Mouse (Mus musculus): ENCODE results near the gene Brca1. TPM values are rescaled to one million over a fixed set of nuclear protein-coding genes. Genes with fewer than 3 reads are reported as not detected.
"Not testable (repeated sequence)": the region's sequence is repeated elsewhere in the genome, so short reads cannot be mapped to it uniquely, and the experiment has no call there.

Gene Brca1
- polyA plus RNA-seq, 1 experiment = 10.2 TPM

DNA sequence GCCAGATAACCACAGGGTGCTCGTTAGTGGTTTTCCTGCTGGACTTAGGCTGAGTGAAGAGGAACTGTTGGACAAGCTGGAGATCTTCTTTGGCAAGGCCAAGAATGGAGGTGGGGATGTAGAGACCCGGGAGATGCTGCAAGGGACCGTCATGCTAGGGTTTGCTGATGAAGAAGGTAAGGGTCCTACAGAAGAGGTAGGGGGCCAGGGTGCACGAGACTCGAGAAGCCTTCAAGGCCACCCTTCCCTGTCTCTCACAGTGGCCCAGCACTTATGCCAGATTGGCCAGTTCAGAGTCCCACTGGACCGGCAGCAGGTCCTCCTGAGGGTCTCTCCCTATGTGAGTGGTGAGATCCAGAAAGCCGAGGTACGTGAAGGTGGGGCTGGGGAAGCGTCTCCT is 94.1 kb downstream of the Brca1 start:
- Histone ChIP-seq H3K27ac (ENCODE audit: control insufficient read depth, insufficient read depth, low read depth, low read length, poor library complexity) (no peak overlapping the region), H3K4me3 (replicated peaks; ENCODE audit: control insufficient read depth, low read depth, low read length) (no peak overlapping the region), H3K4me1 (ENCODE audit: control insufficient read depth, insufficient read depth, low read length) (no peaks in the 10 kb centered on the region)
- WGBS = 75% methylated on average over 9 of the region's 9 CpGs
- TF ChIP-seq CTCF (IDR thresholded peaks at IDR 0.05; ENCODE audit: control insufficient read depth, insufficient read depth, low read length) (no peak), POLR2A (IDR thresholded peaks at IDR 0.05; ENCODE audit: borderline replicate concordance, control insufficient read depth, low read depth, low read length) (no peak)

DNA sequence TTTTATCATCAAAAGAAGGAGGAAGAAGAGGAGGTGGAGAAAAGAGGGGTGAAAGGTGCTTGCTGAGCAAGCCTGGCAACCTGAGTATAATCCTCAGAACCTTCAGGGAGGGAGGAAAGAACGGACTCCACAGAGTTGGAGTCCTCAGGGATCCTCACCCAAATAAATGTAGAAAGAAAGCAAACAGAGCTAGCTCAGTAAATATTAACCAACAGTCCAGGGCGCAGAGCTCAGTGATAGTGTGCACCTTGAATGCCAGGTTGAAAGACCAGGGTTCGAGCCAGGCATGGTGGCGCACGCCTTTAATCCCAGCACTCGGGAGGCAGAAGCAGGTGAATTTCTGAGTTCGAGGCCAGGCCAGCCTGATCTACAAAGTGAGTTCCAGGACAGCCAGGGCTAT is 96.1 kb downstream of the Brca1 start:
- H3K27ac ChIP-seq (ENCODE audit: control insufficient read depth, insufficient read depth, low read depth, low read length, poor library complexity) = no peak overlapping the region
- H3K4me1 ChIP-seq (ENCODE audit: control insufficient read depth, insufficient read depth, low read length) = no peaks in the 10 kb centered on the region; the same call in 1 of the 2 replicates
- H3K4me3 ChIP-seq (replicated peaks; ENCODE audit: control insufficient read depth, low read depth, low read length) = no peak overlapping the region
- WGBS = 89% methylated on average over 7 of the region's 7 CpGs
- TF ChIP-seq CTCF (IDR thresholded peaks at IDR 0.05; ENCODE audit: control insufficient read depth, insufficient read depth, low read length) = no peak
- no peak for TF ChIP-seq POLR2A (IDR thresholded peaks at IDR 0.05; ENCODE audit: borderline replicate concordance, control insufficient read depth, low read depth, low read length)

DNA sequence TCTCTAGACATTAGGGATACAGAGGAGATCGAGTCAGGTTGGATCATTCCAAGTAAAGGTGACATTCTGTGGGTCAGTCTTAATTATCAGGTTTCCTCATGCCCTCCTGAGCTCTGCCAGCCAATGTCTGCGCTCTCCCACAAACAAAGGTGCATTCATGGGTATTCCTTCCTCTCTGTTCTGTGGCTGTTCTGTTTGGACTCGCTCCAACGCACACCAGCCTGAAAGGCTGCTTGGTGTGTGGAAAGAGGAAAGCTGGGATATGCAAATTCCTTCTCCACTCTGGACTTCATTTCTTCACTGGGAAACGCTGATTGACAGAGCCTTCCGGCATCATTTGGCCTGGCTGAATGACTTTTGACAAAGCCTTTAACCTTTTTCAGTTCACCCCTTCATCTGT is 97.1 kb downstream of the Brca1 start:
- Histone ChIP-seq H3K27ac (ENCODE audit: control insufficient read depth, insufficient read depth, low read depth, low read length, poor library complexity) (no peak overlapping the region), H3K4me3 (replicated peaks; ENCODE audit: control insufficient read depth, low read depth, low read length) (no peak overlapping the region), H3K4me1 (ENCODE audit: control insufficient read depth, insufficient read depth, low read length) (no peaks in the 10 kb centered on the region; the same call in 1 of the 2 replicates)
- TF ChIP-seq CTCF (IDR thresholded peaks at IDR 0.05; ENCODE audit: control insufficient read depth, insufficient read depth, low read length) (no peak), POLR2A (IDR thresholded peaks at IDR 0.05; ENCODE audit: borderline replicate concordance, control insufficient read depth, low read depth, low read length) (no peak)
- WGBS = 90% methylated on average over 6 of the region's 6 CpGs

DNA sequence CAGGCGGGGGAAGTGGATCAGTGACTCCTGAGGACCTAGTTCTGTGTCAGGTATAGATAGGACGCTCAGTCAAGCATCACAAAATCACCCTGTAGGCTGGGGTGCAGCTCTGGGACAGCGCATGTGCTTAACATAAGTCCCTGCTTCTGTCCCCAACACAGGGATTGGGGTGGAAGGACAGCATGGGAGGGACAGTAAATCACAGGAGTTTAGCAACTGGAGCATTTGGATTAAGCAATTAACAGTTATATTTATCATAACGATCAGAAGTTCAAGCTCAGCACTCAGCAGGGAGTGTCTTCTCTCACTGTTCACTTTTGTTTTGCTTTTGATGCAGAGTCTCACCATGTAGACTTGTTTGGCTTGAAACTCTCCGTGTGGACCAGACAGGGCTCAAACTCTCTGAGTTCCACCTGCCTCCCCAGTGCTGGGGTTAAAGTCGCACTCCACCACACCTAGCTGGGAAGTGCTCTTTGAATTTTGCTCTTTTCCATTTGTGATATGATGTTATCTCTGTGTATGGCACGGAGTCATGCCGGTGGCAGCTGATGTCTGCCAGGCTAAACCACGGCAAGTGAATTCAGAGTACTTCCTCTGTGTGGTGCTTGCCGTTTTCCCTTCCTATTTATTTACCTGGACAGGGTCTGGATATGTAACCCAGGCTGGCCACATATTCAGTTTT is 99.5 kb downstream of the Brca1 start:
- TF ChIP-seq CTCF (IDR thresholded peaks at IDR 0.05; ENCODE audit: control insufficient read depth, insufficient read depth, low read length) = no peak
- TF ChIP-seq POLR2A (IDR thresholded peaks at IDR 0.05; ENCODE audit: borderline replicate concordance, control insufficient read depth, low read depth, low read length) = no peak
- peaks cover 2% of the 10 kb centered on the region; the same call in 1 of the 2 replicates for H3K4me1 ChIP-seq (ENCODE audit: control insufficient read depth, insufficient read depth, low read length)
- no peak overlapping the region for H3K27ac ChIP-seq (ENCODE audit: control insufficient read depth, insufficient read depth, low read depth, low read length, poor library complexity)
- H3K4me3 ChIP-seq (replicated peaks; ENCODE audit: control insufficient read depth, low read depth, low read length) = no peak overlapping the region
- 37% methylated on average over 10 of the region's 10 CpGs for WGBS

DNA sequence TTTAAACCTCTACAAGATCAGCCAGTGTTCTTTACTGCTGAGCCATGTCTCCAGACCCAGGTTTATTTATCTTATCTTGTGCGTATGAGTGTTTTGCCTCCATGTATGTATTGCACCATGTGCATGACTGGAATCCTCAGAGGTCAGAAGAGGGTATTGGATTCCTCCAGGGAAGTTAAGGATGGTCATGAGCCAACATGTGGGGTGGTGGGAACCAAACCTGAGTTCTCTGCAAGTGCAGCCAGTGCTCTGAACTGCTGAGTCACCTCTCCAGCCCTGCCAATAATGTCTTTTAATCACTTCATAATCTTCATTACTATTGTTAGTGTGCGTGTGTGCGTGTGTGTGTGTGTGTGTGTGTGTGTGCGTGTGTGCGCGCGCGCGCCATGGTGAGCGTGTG is 100.2 kb downstream of the Brca1 start:
- Histone ChIP-seq H3K4me3 (replicated peaks; ENCODE audit: control insufficient read depth, low read depth, low read length) (no peak overlapping the region), H3K27ac (ENCODE audit: control insufficient read depth, insufficient read depth, low read depth, low read length, poor library complexity) (no peak overlapping the region), H3K4me1 (ENCODE audit: control insufficient read depth, insufficient read depth, low read length) (peaks cover 2% of the 10 kb centered on the region; the same call in 1 of the 2 replicates)
- WGBS = 78% methylated on average over 10 of the region's 10 CpGs
- TF ChIP-seq POLR2A (IDR thresholded peaks at IDR 0.05; ENCODE audit: borderline replicate concordance, control insufficient read depth, low read depth, low read length) (no peak), CTCF (IDR thresholded peaks at IDR 0.05; ENCODE audit: control insufficient read depth, insufficient read depth, low read length) (no peak)

DNA sequence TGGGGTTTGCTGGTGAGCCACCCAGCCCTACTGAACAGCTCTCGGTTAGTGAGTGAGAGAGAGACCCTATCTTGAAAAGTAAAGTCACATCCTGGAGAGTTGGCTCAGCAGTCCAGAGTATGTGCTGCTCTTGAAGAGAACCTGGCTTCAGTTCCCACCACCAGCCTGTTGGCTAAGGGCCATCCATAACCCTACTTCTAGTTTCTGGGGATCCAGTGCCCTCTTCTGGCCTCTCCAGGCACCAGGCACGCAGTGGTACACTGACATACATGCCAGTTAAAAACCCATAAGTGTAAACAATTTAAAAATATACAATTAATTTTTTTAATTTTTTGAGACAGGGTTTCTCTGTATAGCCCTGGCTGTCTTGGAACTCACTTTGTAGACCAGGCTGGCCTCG is 101.4 kb downstream of the Brca1 start:
- Histone ChIP-seq H3K4me1 (ENCODE audit: control insufficient read depth, insufficient read depth, low read length) (peaks cover 2% of the 10 kb centered on the region; the same call in 1 of the 2 replicates), H3K4me3 (replicated peaks; ENCODE audit: control insufficient read depth, low read depth, low read length) (no peak overlapping the region), H3K27ac (ENCODE audit: control insufficient read depth, insufficient read depth, low read depth, low read length, poor library complexity) (no peak overlapping the region)
- 87% methylated on average over 3 of the region's 3 CpGs for WGBS
- TF ChIP-seq CTCF (IDR thresholded peaks at IDR 0.05; ENCODE audit: control insufficient read depth, insufficient read depth, low read length) = peak; percentile 54; the same call in 1 of the 2 replicates
- no peak for TF ChIP-seq POLR2A (IDR thresholded peaks at IDR 0.05; ENCODE audit: borderline replicate concordance, control insufficient read depth, low read depth, low read length)

DNA sequence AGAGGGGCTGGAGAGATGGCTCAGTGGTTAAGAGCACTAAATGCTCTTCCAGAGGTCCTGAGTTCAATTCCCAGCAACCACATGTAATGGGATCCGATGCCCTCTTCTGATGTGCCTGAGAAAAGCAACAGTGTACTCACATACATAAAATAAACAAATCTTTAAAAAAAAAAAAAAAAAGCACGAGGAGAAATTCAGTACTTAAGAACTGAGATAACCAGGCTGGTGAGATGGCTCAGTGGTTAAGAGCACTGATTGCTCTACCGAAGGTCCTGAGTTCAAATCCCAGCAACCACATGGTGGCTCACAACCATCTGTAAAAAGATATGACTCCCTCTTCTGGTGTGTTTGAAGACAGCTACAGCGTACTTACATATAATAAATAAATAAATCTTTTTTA is 102.2 kb downstream of the Brca1 start:
- H3K4me1 ChIP-seq (ENCODE audit: control insufficient read depth, insufficient read depth, low read length); H3K27ac ChIP-seq (ENCODE audit: control insufficient read depth, insufficient read depth, low read depth, low read length, poor library complexity); H3K4me3 ChIP-seq (replicated peaks; ENCODE audit: control insufficient read depth, low read depth, low read length): not testable (repeated sequence)
- WGBS = 65% methylated on average over 4 of the region's 4 CpGs

DNA sequence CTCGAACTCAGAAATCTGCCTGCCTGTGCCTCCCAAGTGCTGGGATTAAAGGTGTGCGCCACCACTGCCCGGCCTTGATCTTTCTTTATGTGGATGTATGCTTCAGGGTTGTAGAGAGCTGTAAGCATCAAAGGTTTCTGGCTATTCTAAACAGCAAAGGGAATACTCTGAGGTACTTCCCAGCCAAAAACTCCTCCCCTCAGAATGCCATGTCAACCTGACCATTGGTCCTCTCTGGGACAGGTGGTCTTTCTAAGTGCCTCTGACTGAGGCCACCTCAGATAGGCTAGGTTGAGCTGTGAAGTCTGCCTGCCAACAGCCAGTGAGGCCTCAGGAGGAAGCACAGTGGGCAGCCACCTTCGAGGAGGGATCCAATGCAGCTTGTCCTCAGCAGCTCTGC is 102.9 kb downstream of the Brca1 start:
- Histone ChIP-seq H3K27ac (ENCODE audit: control insufficient read depth, insufficient read depth, low read depth, low read length, poor library complexity) (peak overlapping the region; percentile 30; the same call in 1 of the 2 replicates), H3K4me1 (ENCODE audit: control insufficient read depth, insufficient read depth, low read length) (peaks cover 2% of the 10 kb centered on the region; the same call in 1 of the 2 replicates), H3K4me3 (replicated peaks; ENCODE audit: control insufficient read depth, low read depth, low read length) (peak overlapping the region; percentile 90)
- no peak for TF ChIP-seq CTCF (IDR thresholded peaks at IDR 0.05; ENCODE audit: control insufficient read depth, insufficient read depth, low read length)
- TF ChIP-seq POLR2A (IDR thresholded peaks at IDR 0.05; ENCODE audit: borderline replicate concordance, control insufficient read depth, low read depth, low read length) = no peak
- 10% methylated on average over 4 of the region's 4 CpGs for WGBS
